Mouse (Mus musculus) liver, embryonic 14.5 days (tissue): ENCODE measurements at regions not wholly inside any gene's neighbourhood (a gene's known extent, or its start where the extent isn't known, plus 50 kb on each side); places are given as distances from the start of the nearest gene placed in this dataset.

ENCODE experiments used
- ATAC-seq: fragments of 200-750 bp; cut with Nextera tagmentation; 2 replicates; pipeline ENCODE4 v1.8.0; 2017; ENCODE audit warnings: moderate number of reproducible peaks, mild to moderate bottlenecking, moderate library complexity; ENCODE audit not compliant: insufficient read depth
- DNase-seq, 3 experiments: peaks; one replicate each; pipeline ENCODE4 v3.0.0-alpha.2; 2012 to 2013; ENCODE audit warnings: low read depth in 3 of 3, low spot score in 3 of 3
- H3K27ac ChIP-seq: fragments of 300-500 bp; sonication (generic); 2 replicates; pipeline ENCODE4 v1.5.1; 2014; ENCODE audit warnings: moderate library complexity, mild to moderate bottlenecking, control low read depth, inconsistent platforms
- H3K27me3 ChIP-seq: fragments of 300-500 bp; sonication (generic); 2 replicates; pipeline ENCODE4 v1.6.1; 2014; ENCODE audit warnings: mild to moderate bottlenecking, low read length, moderate library complexity; ENCODE audit not compliant: control insufficient read depth, insufficient read depth
- H3K36me3 ChIP-seq: fragments of 300-500 bp; sonication (generic); replicated peaks from 2 replicates; pipeline ENCODE4 v1.6.1; 2014; ENCODE audit warnings: low read depth; ENCODE audit not compliant: control insufficient read depth, insufficient read depth
- H3K4me1 ChIP-seq, 2 experiments: fragments of 200-500 bp in 1 of 2; fragments of 300-500 bp in 1 of 2; sonication (generic) in 1 of 2; replicated peaks; 2 replicates each; pipeline ENCODE4 v1.6.1; 2012 to 2014; ENCODE audit warnings: antibody characterized with exemption in 1 of 2, inconsistent platforms in 1 of 2, low read length in 1 of 2; ENCODE audit not compliant: control insufficient read depth in 2 of 2, insufficient read depth in 2 of 2
- H3K4me2 ChIP-seq: fragments of 300-500 bp; sonication (generic); 2 replicates; pipeline ENCODE4 v1.6.1; 2014; ENCODE audit warnings: low read depth, mild to moderate bottlenecking, control low read depth, moderate library complexity
- H3K4me3 ChIP-seq, 2 experiments: fragments of 200-500 bp in 1 of 2; fragments of 300-500 bp in 1 of 2; sonication (generic) in 1 of 2; 2 replicates each; pipeline ENCODE4 v1.5.1; 2012 to 2014; ENCODE audit warnings: low read depth in 2 of 2, low read length in 2 of 2, mild to moderate bottlenecking in 2 of 2, control low read depth in 1 of 2, inconsistent platforms in 1 of 2, moderate library complexity in 1 of 2; ENCODE audit not compliant: insufficient read depth in 1 of 2
- H3K9ac ChIP-seq: fragments of 300-500 bp; sonication (generic); replicated peaks from 2 replicates; pipeline ENCODE4 v1.6.1; 2014; ENCODE audit warnings: mild to moderate bottlenecking, control low read depth, moderate library complexity
- H3K9me3 ChIP-seq: fragments of 300-500 bp; sonication (generic); 2 replicates; pipeline ENCODE4 v1.6.1; 2016; ENCODE audit warnings: low read length, mixed read lengths; ENCODE audit not compliant: control insufficient read depth
- CTCF ChIP-seq: IDR thresholded peaks from 2 replicates; pipeline ENCODE4 v1.5.1; 2016; ENCODE audit warnings: antibody characterized with exemption, low read depth, control low read depth
- EP300 ChIP-seq: IDR thresholded peaks from 2 replicates; pipeline ENCODE4 v1.6.1; 2016; ENCODE audit warnings: antibody characterized with exemption, low read depth
- WGBS: fragments of 180-500 bp; shearing (Covaris S2); extraction: QIAGEN DNeasy Blood & Tissue Kit; methylation state at CpG from one replicate; pipeline ENCODE4 v1.1.7; 2014; ENCODE audit not compliant: insufficient replicate concordance; 5-methylcytosine and 5-hydroxymethylcytosine counted together

DNA sequence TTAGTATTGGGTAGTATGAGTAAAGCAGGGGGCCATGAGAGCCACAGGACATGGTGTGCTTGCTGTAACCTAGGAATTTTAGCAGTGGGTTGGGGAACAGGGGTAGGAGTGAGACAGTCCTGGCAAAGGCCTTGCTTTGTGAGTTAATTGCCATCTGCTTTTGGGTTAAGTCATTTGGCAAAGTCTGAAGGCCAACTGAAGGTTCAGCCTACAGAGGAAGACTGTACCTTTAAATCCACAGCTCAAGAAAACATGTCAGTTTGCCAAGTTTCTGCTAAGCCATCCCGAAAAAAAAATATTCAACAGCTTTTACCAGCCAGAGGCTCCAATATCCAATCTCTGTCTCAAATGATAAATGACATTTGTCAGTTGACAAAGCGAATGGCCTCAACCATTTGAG, 93.2 kb upstream of the Olfm4 start:
- H3K9ac ChIP-seq = no peak overlapping the region
- WGBS = 52% methylated on average over 2 of the region's 2 CpGs
- no peaks in the 10 kb centered on the region for H3K36me3 ChIP-seq
- H3K4me1 ChIP-seq = no peaks in the 10 kb centered on the region
- no peaks in the 10 kb centered on the region for H3K27me3 ChIP-seq
- no peak overlapping the region for H3K27ac ChIP-seq
- no peak for ATAC-seq
- DNase-seq = no peak
- H3K4me2 ChIP-seq = no peak overlapping the region
- H3K4me3 ChIP-seq = no peak overlapping the region
- TF ChIP-seq CTCF (no peak), EP300 (no peak)
- H3K9me3 ChIP-seq = no peaks in the 10 kb centered on the region

DNA sequence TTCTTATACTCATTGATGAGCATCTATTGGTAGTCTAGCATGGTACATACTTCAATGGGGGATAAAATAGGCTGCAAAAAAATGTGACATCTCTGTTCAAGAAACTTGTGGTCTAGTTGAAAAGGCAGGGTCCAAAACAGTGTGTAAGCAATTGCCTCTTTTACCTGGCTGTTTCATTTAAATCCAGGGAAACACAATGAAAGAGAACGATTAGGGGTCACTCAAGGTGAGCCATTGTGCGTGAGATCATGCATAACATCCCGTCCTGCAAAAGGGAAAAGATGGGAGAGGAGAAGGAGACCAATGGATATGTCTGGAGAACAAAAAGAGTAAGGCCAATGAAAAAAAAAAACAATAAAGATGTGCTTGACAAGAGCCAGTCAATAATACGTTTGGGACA, 93.6 kb upstream of the Olfm4 start:
- Histone ChIP-seq H3K9ac (no peak overlapping the region), H3K4me2 (no peak overlapping the region), H3K36me3 (no peaks in the 10 kb centered on the region), H3K27ac (no peak overlapping the region), H3K4me3 (no peak overlapping the region), H3K27me3 (no peaks in the 10 kb centered on the region), H3K4me1 (no peaks in the 10 kb centered on the region), H3K9me3 (no peaks in the 10 kb centered on the region)
- DNase-seq (no peak), ATAC-seq (no peak)
- 53% methylated on average over 4 of the region's 4 CpGs for WGBS
- TF ChIP-seq EP300 = no peak
- no peak for TF ChIP-seq CTCF

DNA sequence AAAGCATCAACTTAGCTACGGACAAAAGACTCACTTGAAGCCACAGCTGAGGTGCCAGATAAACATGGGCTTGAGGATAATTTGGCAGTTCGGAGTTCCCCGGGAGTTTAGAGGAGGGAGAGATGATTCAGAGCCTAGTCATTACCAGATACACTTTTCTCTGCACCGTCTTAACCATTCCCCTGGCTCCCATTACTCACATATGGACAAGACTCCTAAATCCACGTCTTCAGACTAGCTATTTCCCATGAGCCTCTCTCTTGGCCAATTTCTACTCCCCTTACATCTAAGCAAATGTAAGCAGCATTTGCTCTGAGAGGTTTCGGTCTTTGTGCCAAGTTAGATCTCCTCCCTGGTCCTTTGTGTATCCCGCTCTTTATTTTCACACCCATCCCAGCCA, 100.4 kb upstream of the Olfm4 start:
- Histone ChIP-seq H3K4me1 (no peaks in the 10 kb centered on the region), H3K4me2 (no peak overlapping the region), H3K4me3 (no peak overlapping the region), H3K36me3 (no peaks in the 10 kb centered on the region), H3K9ac (no peak overlapping the region), H3K27ac (no peak overlapping the region), H3K27me3 (no peaks in the 10 kb centered on the region), H3K9me3 (no peaks in the 10 kb centered on the region)
- no peak for TF ChIP-seq EP300
- no peak for TF ChIP-seq CTCF
- WGBS = 59% methylated on average over 7 of the region's 7 CpGs
- DNase-seq (no peak), ATAC-seq (no peak)

DNA sequence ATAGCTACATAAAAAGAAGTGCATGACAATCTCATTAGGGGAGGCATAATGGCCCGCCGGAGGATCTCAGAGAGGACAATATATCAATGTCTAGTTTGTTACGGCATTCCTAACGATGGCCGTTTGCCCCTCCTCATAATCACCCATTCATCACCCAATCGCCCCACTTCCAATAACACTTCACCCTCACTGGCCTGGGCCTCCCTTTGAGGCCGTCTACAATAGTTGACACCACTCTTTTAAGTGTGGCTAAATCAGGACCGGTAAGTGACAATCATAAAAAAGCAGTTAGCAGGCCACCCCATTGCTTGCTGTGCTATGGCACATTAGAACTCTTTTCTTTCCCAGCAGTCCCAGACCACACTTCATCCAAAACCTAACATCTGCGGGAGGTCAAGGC, 102.2 kb upstream of the Olfm4 start:
- 46% methylated on average over 9 of the region's 9 CpGs for WGBS
- DNase-seq (no peak), ATAC-seq (no peak)
- H3K27ac ChIP-seq = no peak overlapping the region
- H3K9ac ChIP-seq = no peak overlapping the region
- H3K36me3 ChIP-seq = no peaks in the 10 kb centered on the region
- no peaks in the 10 kb centered on the region for H3K4me1 ChIP-seq
- no peaks in the 10 kb centered on the region for H3K27me3 ChIP-seq
- H3K9me3 ChIP-seq = no peaks in the 10 kb centered on the region
- H3K4me2 ChIP-seq = no peak overlapping the region
- TF ChIP-seq CTCF (no peak), EP300 (no peak)
- no peak overlapping the region for H3K4me3 ChIP-seq

DNA sequence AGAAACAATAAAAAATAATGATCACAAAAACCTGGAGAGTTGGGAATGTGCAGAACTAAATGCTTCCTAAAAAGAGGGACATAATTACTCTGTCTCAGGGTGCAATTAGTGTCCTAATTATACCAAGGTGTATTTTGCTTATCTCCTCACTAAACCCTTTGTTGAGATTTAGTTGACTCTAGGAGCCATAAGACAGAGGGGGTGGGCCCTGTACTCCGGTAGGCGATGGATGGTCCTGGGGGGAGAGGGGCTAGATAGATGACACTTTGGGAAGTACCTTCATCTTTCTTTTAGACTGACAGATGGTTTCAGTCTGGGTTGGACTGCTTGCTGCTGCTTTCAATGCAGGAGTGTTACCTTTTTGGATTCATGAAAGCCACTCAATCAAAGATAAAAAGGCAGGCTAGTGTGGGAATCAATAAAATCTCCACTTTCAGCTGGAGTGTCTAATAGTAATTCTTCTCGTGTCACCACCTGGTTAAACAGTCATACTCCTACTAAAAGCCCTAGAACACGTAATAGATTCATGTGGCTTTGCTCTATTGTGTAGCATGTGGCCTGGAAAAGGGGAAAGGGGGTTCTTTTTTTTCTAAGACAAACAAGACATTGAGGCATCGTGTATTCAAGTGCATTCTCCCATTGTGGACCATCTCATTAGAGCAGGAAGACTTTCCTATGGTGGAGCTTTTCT, 103.7 kb upstream of the Olfm4 start:
- WGBS = 37% methylated on average over 5 of the region's 5 CpGs
- H3K4me3 ChIP-seq = no peak overlapping the region
- no peaks in the 10 kb centered on the region for H3K4me1 ChIP-seq
- DNase-seq (no peak), ATAC-seq (no peak)
- H3K9me3 ChIP-seq = no peaks in the 10 kb centered on the region
- H3K27ac ChIP-seq = no peak overlapping the region
- no peak overlapping the region for H3K9ac ChIP-seq
- H3K27me3 ChIP-seq = no peaks in the 10 kb centered on the region
- no peaks in the 10 kb centered on the region for H3K36me3 ChIP-seq
- H3K4me2 ChIP-seq = no peak overlapping the region
- TF ChIP-seq EP300 = no peak
- no peak for TF ChIP-seq CTCF
